26 mouse cellular contexts compared by ENCODE assay signal in the genomic region with DNA sequence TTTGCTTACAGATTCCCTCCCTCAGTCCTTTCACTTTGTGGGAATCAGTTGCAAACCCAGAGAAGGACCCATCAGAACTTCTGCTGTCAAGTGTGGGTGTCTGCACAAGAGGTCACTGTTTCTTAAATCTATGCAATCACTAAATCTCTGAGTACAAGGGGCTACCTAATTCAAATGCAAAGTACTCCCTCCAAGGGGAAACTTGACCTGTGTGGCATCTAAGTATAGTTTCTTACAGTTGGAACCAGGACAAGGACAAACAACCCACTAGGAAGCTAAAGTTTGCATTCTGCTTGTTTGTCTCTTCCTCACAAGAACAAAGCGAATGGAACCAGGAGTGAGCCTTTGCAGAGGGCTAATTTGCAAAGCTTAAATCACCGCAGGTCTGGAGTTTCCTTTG. TPM values are rescaled to one million over a fixed set of nuclear protein-coding genes. Genes with fewer than 3 reads are reported as not detected.
DNase-seq lines count a peak whose midpoint lies in the region; ATAC-seq lines count a peak whose summit lies in the region.
"Had no signal": no experiment of that assay in that cellular context is flagged by ENCODE, and none has a peak within 500 bp of the region (broad histone marks: within the 10 kb centered on the region; RNA-seq: fewer than 3 reads in every experiment).

No protein-coding gene starts in this region.

- DNase-seq in forebrain, embryonic 11.5 days (ENCODE audit: low spot score), result no peak
- no peak for DNase-seq in kidney, postnatal 25 days
- DNase-seq: adrenal gland, adult 8-10 months; adrenal gland, postnatal 36 days; B cell, adult 2 months; cerebellum, adult 11 months; cerebellum, adult 8-10 months; cerebellum, postnatal 14 days; embryo, embryonic 11 days; gastrocnemius, adult 2 months; gastrocnemius, postnatal 25 days; heart, postnatal 4 days had no signal

- no peaks in the 10 kb centered on the region for H3K9me3 ChIP-seq in forebrain, embryonic 15.5 days
- H3K9me3 ChIP-seq in forebrain, embryonic 11.5 days (ENCODE audit: control insufficient read depth, low read length), result no peaks in the 10 kb centered on the region
- H3K9me3 ChIP-seq in hindbrain, embryonic 16.5 days (ENCODE audit: control insufficient read depth, low read length), result no peaks in the 10 kb centered on the region
- no peaks in the 10 kb centered on the region for H3K9me3 ChIP-seq in hindbrain, embryonic 12.5 days (replicated peaks)
- no peaks in the 10 kb centered on the region for H3K9me3 ChIP-seq in midbrain, embryonic 15.5 days
- H3K9me3 ChIP-seq in midbrain, embryonic 16.5 days (replicated peaks; ENCODE audit: control insufficient read depth, low read length, poor library complexity, severe bottlenecking), result no peaks in the 10 kb centered on the region
- no peaks in the 10 kb centered on the region for H3K9me3 ChIP-seq in neural tube, embryonic 13.5 days
- H3K9me3 ChIP-seq: embryonic facial prominence, embryonic 15.5 days; forebrain, embryonic 10.5 days; heart, embryonic 13.5 days; hindbrain, embryonic 15.5 days had no signal

- no peak overlapping the region for H3K4me3 ChIP-seq in forebrain, embryonic 15.5 days
- no peak overlapping the region for H3K4me3 ChIP-seq in forebrain, embryonic 11.5 days (ENCODE audit: low read depth, low read length)
- H3K4me3 ChIP-seq in hindbrain, embryonic 16.5 days (ENCODE audit: low read length), result no peak overlapping the region
- no peak overlapping the region for H3K4me3 ChIP-seq in hindbrain, embryonic 12.5 days
- no peak overlapping the region for H3K4me3 ChIP-seq in midbrain, embryonic 15.5 days
- no peak overlapping the region for H3K4me3 ChIP-seq in midbrain, embryonic 16.5 days (ENCODE audit: low read depth, low read length)
- no peak overlapping the region for H3K4me3 ChIP-seq in neural tube, embryonic 13.5 days
- H3K4me3 ChIP-seq: embryonic facial prominence, embryonic 15.5 days; erythroblast, embryonic 14.5 days; forebrain, embryonic 10.5 days; gastrocnemius, adult 2 months; heart, embryonic 13.5 days; hindbrain, embryonic 15.5 days had no signal

- 11% methylated on average over 2 of the region's 2 CpGs for WGBS in forebrain, embryonic 15.5 days
- WGBS in forebrain, embryonic 11.5 days, result 31% methylated on average over 2 of the region's 2 CpGs
- WGBS in hindbrain, embryonic 16.5 days, result 19% methylated on average over 2 of the region's 2 CpGs
- 33% methylated on average over 2 of the region's 2 CpGs for WGBS in hindbrain, embryonic 12.5 days
- WGBS in midbrain, embryonic 15.5 days, result 31% methylated on average over 2 of the region's 2 CpGs
- 15% methylated on average over 2 of the region's 2 CpGs for WGBS in midbrain, embryonic 16.5 days
- 18% methylated on average over 2 of the region's 2 CpGs for WGBS in neural tube, embryonic 13.5 days

- H3K27me3 ChIP-seq in forebrain, embryonic 15.5 days, result no peaks in the 10 kb centered on the region
- no peaks in the 10 kb centered on the region for H3K27me3 ChIP-seq in forebrain, embryonic 11.5 days (ENCODE audit: control insufficient read depth, insufficient read depth, low read length)
- H3K27me3 ChIP-seq in hindbrain, embryonic 16.5 days (replicated peaks; ENCODE audit: control insufficient read depth, insufficient read depth, low read length), result no peaks in the 10 kb centered on the region
- no peaks in the 10 kb centered on the region for H3K27me3 ChIP-seq in hindbrain, embryonic 12.5 days
- H3K27me3 ChIP-seq in midbrain, embryonic 15.5 days (replicated peaks), result no peaks in the 10 kb centered on the region
- H3K27me3 ChIP-seq in midbrain, embryonic 16.5 days (ENCODE audit: control insufficient read depth, insufficient read depth, low read depth, low read length), result no peaks in the 10 kb centered on the region
- no peaks in the 10 kb centered on the region for H3K27me3 ChIP-seq in neural tube, embryonic 13.5 days
- H3K27me3 ChIP-seq: embryonic facial prominence, embryonic 15.5 days; heart, embryonic 13.5 days; hindbrain, embryonic 15.5 days; Patski had no signal

- no peaks in the 10 kb centered on the region for H3K36me3 ChIP-seq in forebrain, embryonic 15.5 days
- H3K36me3 ChIP-seq in forebrain, embryonic 11.5 days (ENCODE audit: control insufficient read depth, insufficient read depth, low read length), result no peaks in the 10 kb centered on the region
- no peaks in the 10 kb centered on the region for H3K36me3 ChIP-seq in hindbrain, embryonic 16.5 days (ENCODE audit: control insufficient read depth, insufficient read depth, low read length)
- no peaks in the 10 kb centered on the region for H3K36me3 ChIP-seq in hindbrain, embryonic 12.5 days
- no peaks in the 10 kb centered on the region for H3K36me3 ChIP-seq in midbrain, embryonic 15.5 days (replicated peaks)
- H3K36me3 ChIP-seq in midbrain, embryonic 16.5 days (ENCODE audit: control insufficient read depth, insufficient read depth, low read length), result no peaks in the 10 kb centered on the region
- H3K36me3 ChIP-seq in neural tube, embryonic 13.5 days, result no peaks in the 10 kb centered on the region
- H3K36me3 ChIP-seq: embryonic facial prominence, embryonic 15.5 days; forebrain, embryonic 10.5 days; heart, embryonic 13.5 days; hindbrain, embryonic 15.5 days had no signal

- no peak overlapping the region for H3K9ac ChIP-seq in forebrain, embryonic 15.5 days (replicated peaks)
- no peak overlapping the region for H3K9ac ChIP-seq in forebrain, embryonic 11.5 days (ENCODE audit: low read length)
- no peak overlapping the region for H3K9ac ChIP-seq in hindbrain, embryonic 16.5 days (ENCODE audit: low read depth, low read length)
- H3K9ac ChIP-seq in hindbrain, embryonic 12.5 days, result no peak overlapping the region
- H3K9ac ChIP-seq in midbrain, embryonic 15.5 days, result no peak overlapping the region
- no peak overlapping the region for H3K9ac ChIP-seq in midbrain, embryonic 16.5 days (ENCODE audit: low read depth, low read length)
- H3K9ac ChIP-seq in neural tube, embryonic 13.5 days, result no peak overlapping the region
- H3K9ac ChIP-seq: embryonic facial prominence, embryonic 15.5 days; heart, embryonic 13.5 days; hindbrain, embryonic 15.5 days had no signal

- H3K4me1 ChIP-seq in forebrain, embryonic 15.5 days, result peaks cover 18% of the 10 kb centered on the region
- H3K4me1 ChIP-seq in forebrain, embryonic 11.5 days (replicated peaks; ENCODE audit: control insufficient read depth, insufficient read depth, low read length), result peaks cover 5% of the 10 kb centered on the region; the same call in 1 of the 2 replicates
- H3K4me1 ChIP-seq in hindbrain, embryonic 16.5 days (ENCODE audit: control insufficient read depth, insufficient read depth, low read depth, low read length), result no peaks in the 10 kb centered on the region; the same call in 1 of the 2 replicates
- peaks cover 7% of the 10 kb centered on the region; the same call in 1 of the 2 replicates for H3K4me1 ChIP-seq in hindbrain, embryonic 12.5 days
- H3K4me1 ChIP-seq in midbrain, embryonic 15.5 days, result 0 out of 2 replicates have a peak, but pooled peaks cover 6% of the 10 kb centered on the region
- no peaks in the 10 kb centered on the region; the same call in 1 of the 2 replicates for H3K4me1 ChIP-seq in midbrain, embryonic 16.5 days (ENCODE audit: control insufficient read depth, insufficient read depth, low read length)
- peaks cover 15% of the 10 kb centered on the region for H3K4me1 ChIP-seq in neural tube, embryonic 13.5 days (replicated peaks)
- H3K4me1 ChIP-seq: embryonic facial prominence, embryonic 15.5 days had no signal

- ATAC-seq in forebrain, embryonic 15.5 days (replicated peaks), result no peak
- no peak for ATAC-seq in forebrain, embryonic 11.5 days (replicated peaks; ENCODE audit: low FRiP score)
- no peak for ATAC-seq in hindbrain, embryonic 16.5 days
- ATAC-seq in hindbrain, embryonic 12.5 days (ENCODE audit: low FRiP score), result no peak
- ATAC-seq in midbrain, embryonic 15.5 days (replicated peaks), result no peak
- no peak for ATAC-seq in midbrain, embryonic 16.5 days
- no peak for ATAC-seq in neural tube, embryonic 13.5 days (ENCODE audit: low read depth)
- ATAC-seq: CD4-positive, CD25-positive, alpha-beta regulatory T cell, adult 4 months; inflammation-experienced regulatory T-cells, adult 6 months; Patski had no signal

- peak overlapping the region; percentile 34; the same call in 1 of the 2 replicates for H3K27ac ChIP-seq in forebrain, embryonic 15.5 days (replicated peaks)
- H3K27ac ChIP-seq in forebrain, embryonic 11.5 days (ENCODE audit: low read depth, low read length), result no peak overlapping the region
- 0 out of 2 replicates have a peak overlapping the region, but pooled peaks have one; percentile 4 for H3K27ac ChIP-seq in hindbrain, embryonic 16.5 days (ENCODE audit: low read depth, low read length)
- H3K27ac ChIP-seq in hindbrain, embryonic 12.5 days, result no peak overlapping the region
- peak overlapping the region; percentile 8; the same call in 1 of the 2 replicates for H3K27ac ChIP-seq in midbrain, embryonic 15.5 days
- no peak overlapping the region for H3K27ac ChIP-seq in midbrain, embryonic 16.5 days (ENCODE audit: low read length)
- peak overlapping the region; percentile 0; the same call in 1 of the 2 replicates for H3K27ac ChIP-seq in neural tube, embryonic 13.5 days (replicated peaks)
- H3K27ac ChIP-seq: embryonic facial prominence, embryonic 15.5 days; forebrain, embryonic 10.5 days; gastrocnemius, adult 2 months; heart, embryonic 13.5 days; hindbrain, embryonic 15.5 days had no signal

- H3K4me2 ChIP-seq in forebrain, embryonic 15.5 days (replicated peaks), result no peak overlapping the region
- no peak overlapping the region for H3K4me2 ChIP-seq in forebrain, embryonic 11.5 days (ENCODE audit: low read depth, low read length, severe bottlenecking)
- H3K4me2 ChIP-seq in hindbrain, embryonic 16.5 days (ENCODE audit: low read length), result no peak overlapping the region
- no peak overlapping the region for H3K4me2 ChIP-seq in hindbrain, embryonic 12.5 days (replicated peaks)
- H3K4me2 ChIP-seq in midbrain, embryonic 15.5 days, result no peak overlapping the region
- no peak overlapping the region for H3K4me2 ChIP-seq in midbrain, embryonic 16.5 days (ENCODE audit: low read length)
- no peak overlapping the region for H3K4me2 ChIP-seq in neural tube, embryonic 13.5 days
- H3K4me2 ChIP-seq: embryonic facial prominence, embryonic 15.5 days; heart, embryonic 13.5 days; hindbrain, embryonic 15.5 days had no signal

RNA-seq across cellular contexts. Expression of gene Pam, which starts 22.3 kb away (rescaled TPM):
- polyA plus RNA-seq in forebrain, embryonic 15.5 days (2015; fragmentation: Nextera tagmentation; extraction: Ambion mirVana), result 56.1 and 57.9 TPM in 2 replicates
- 17.4 and 21.5 TPM in 2 replicates for polyA plus RNA-seq in forebrain, embryonic 11.5 days (2014; fragmentation: Nextera tagmentation; extraction: Ambion mirVana)
- polyA plus RNA-seq in hindbrain, embryonic 16.5 days (2015; fragmentation: Nextera tagmentation; extraction: Ambion mirVana), result 22.3 and 25.1 TPM in 2 replicates
- 28.7 and 33.2 TPM in 2 replicates for polyA plus RNA-seq in hindbrain, embryonic 12.5 days (2016; fragmentation: Nextera tagmentation; extraction: Ambion mirVana)
- 35.8 and 40.7 TPM in 2 replicates for polyA plus RNA-seq in midbrain, embryonic 15.5 days (2015; fragmentation: Nextera tagmentation; extraction: Ambion mirVana)
- 35.4 and 35.6 TPM in 2 replicates for polyA plus RNA-seq in midbrain, embryonic 16.5 days (2015; fragmentation: Nextera tagmentation; extraction: Ambion mirVana)
- polyA plus RNA-seq in neural tube, embryonic 13.5 days (2015; fragmentation: Nextera tagmentation; extraction: Ambion mirVana), result 33.6 and 36.9 TPM in 2 replicates

Comparison
In these comparisons a context has a peak if more than half of its experiments do, and no peak if none do; other contexts are left out.
1. H3K27ac ChIP-seq: peak in forebrain, embryonic 15.5 days (single experiment), hindbrain, embryonic 16.5 days (single experiment), midbrain, embryonic 15.5 days (single experiment) and neural tube, embryonic 13.5 days (single experiment); none in forebrain, embryonic 11.5 days (single experiment), hindbrain, embryonic 12.5 days (single experiment) and midbrain, embryonic 16.5 days (single experiment).